Mouse (Mus musculus) liver, embryonic 15.5 days (tissue): ENCODE data around the gene Gm884. TPM values are rescaled to one million over a fixed set of nuclear protein-coding genes. Genes with fewer than 3 reads are reported as not detected.
"Not testable (repeated sequence)": the region's sequence is repeated elsewhere in the genome, so short reads cannot be mapped to it uniquely, and the experiment has no call there.

Source experiments
- ATAC-seq: fragments of 200-750 bp; cut with Nextera tagmentation; 2 replicates; pipeline ENCODE4 v1.8.0; 2017; ENCODE audit warnings: moderate number of reproducible peaks, mild to moderate bottlenecking, moderate library complexity; ENCODE audit not compliant: insufficient read depth
- H3K27ac ChIP-seq: fragments of 300-500 bp; sonication (generic); replicated peaks from 2 replicates; pipeline ENCODE4 v1.5.1; 2015; ENCODE audit warnings: mild to moderate bottlenecking, inconsistent platforms
- H3K27me3 ChIP-seq: fragments of 300-500 bp; sonication (generic); 2 replicates; pipeline ENCODE4 v1.6.1; 2015; ENCODE audit warnings: mild to moderate bottlenecking, inconsistent platforms
- H3K36me3 ChIP-seq: fragments of 300-500 bp; sonication (generic); replicated peaks from 2 replicates; pipeline ENCODE4 v1.6.1; 2015; ENCODE audit warnings: moderate library complexity, mild to moderate bottlenecking, inconsistent platforms
- H3K4me1 ChIP-seq: fragments of 300-500 bp; sonication (generic); replicated peaks from 2 replicates; pipeline ENCODE4 v1.6.1; 2015; ENCODE audit warnings: inconsistent platforms
- H3K4me2 ChIP-seq: fragments of 300-500 bp; sonication (generic); 2 replicates; pipeline ENCODE4 v1.6.1; 2015; ENCODE audit warnings: moderate library complexity, mild to moderate bottlenecking, inconsistent platforms
- H3K4me3 ChIP-seq: fragments of 300-500 bp; sonication (generic); replicated peaks from 2 replicates; pipeline ENCODE4 v1.5.1; 2015; ENCODE audit warnings: mild to moderate bottlenecking, inconsistent platforms
- H3K9ac ChIP-seq: fragments of 300-500 bp; sonication (generic); 2 replicates; pipeline ENCODE4 v1.6.1; 2015; ENCODE audit warnings: moderate library complexity, mild to moderate bottlenecking, inconsistent platforms
- H3K9me3 ChIP-seq: fragments of 300-500 bp; sonication (generic); replicated peaks from 2 replicates; pipeline ENCODE4 v1.6.1; 2016; ENCODE audit warnings: inconsistent platforms
- WGBS: fragments of 180-500 bp; shearing (Covaris S2); methylation state at CpG from one replicate; pipeline ENCODE4 v1.1.7; 2015; ENCODE audit warnings: mixed read lengths; ENCODE audit not compliant: insufficient replicate concordance; 5-methylcytosine and 5-hydroxymethylcytosine counted together
- polyA plus RNA-seq: library from polyadenylated mRNA; unstranded; fragments of >200 nt; fragmentation: Nextera tagmentation; extraction: Ambion mirVana; gene quantifications from 2 replicates; pipeline ENCODE4 v1.2.1, GENCODE M21; 2015

Gene Gm884
- polyA plus RNA-seq, 1 experiment from 2014 or later = not detected

DNA sequence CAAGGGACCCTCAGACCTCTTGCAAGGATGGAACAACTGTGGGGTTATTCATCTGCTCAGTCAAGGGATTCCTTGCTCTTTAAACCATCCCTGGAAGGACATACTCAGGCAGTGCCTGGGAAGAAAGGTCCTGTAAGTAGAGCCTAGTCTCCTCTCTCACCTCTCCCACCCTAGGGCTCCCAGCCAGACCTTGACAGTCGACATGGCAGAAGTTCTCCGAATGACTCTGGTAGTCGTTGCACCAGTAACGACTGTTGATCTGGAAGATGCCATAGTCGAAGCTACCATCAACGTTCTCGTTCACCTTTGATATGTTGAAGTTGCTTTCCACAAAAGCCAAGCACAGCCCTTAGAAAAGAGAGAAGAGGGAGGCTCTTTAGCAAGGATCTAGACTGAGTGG lies 13.9 kb upstream of the Gm884 start:
- H3K27me3 ChIP-seq = peaks cover 16% of the 10 kb centered on the region
- H3K9ac ChIP-seq = no peak overlapping the region
- H3K27ac ChIP-seq = no peak overlapping the region
- WGBS = 67% methylated on average over 7 of the region's 7 CpGs
- no peaks in the 10 kb centered on the region for H3K4me1 ChIP-seq
- no peaks in the 10 kb centered on the region for H3K9me3 ChIP-seq
- no peak overlapping the region for H3K4me3 ChIP-seq
- H3K4me2 ChIP-seq = no peak overlapping the region
- H3K36me3 ChIP-seq = no peaks in the 10 kb centered on the region
- no peak for ATAC-seq

DNA sequence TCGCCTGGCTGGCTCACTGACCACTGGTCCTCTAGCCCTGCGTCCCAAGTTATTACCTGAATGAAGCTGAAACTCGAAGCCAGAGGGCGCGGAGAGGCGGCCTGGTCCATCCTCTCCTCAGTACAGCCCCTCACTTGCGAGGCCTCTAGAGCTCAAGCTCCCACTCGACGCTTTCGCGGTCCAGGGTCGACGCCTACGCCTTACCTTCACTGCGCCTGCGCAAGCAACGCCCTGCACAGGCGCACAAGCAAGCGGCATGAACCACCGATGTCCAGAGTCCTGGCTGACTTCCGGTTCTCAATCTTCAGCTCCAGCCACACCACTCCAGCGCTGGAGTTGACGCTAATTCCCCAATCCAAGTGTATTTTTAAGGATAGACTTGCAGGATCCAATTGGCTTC lies 6.5 kb upstream of the Gm884 start:
- H3K4me2 ChIP-seq = no peak overlapping the region
- H3K36me3 ChIP-seq = no peaks in the 10 kb centered on the region
- 70% methylated on average over 23 of the region's 23 CpGs for WGBS
- no peak overlapping the region for H3K4me3 ChIP-seq
- H3K27ac ChIP-seq = no peak overlapping the region
- H3K27me3 ChIP-seq = no peaks in the 10 kb centered on the region
- H3K9me3 ChIP-seq = no peaks in the 10 kb centered on the region
- ATAC-seq = no peak
- H3K9ac ChIP-seq = no peak overlapping the region
- H3K4me1 ChIP-seq = no peaks in the 10 kb centered on the region

DNA sequence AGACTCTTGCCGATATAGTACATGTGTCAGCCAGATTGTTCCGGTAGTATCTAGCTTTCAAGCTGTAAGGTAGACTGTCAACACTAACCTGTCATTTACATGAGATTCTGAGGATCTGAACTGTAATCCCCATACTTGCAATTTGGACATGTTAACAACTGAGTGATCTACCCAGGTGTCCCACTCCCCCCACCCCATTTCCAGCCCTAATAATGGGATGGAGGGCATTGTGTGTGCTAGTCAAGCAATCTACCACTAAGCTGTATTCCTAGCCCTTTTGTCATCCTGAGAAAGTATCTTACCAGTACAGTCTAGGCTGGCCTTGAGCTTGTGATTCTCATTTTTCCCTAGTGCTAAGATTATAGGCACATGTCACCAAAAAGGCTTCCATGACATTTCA lies 10.2 kb downstream of the Gm884 start:
- no peak overlapping the region for H3K4me2 ChIP-seq
- H3K27ac ChIP-seq = no peak overlapping the region
- 66% methylated on average over 2 of the region's 2 CpGs for WGBS
- no peak overlapping the region for H3K9ac ChIP-seq
- no peaks in the 10 kb centered on the region for H3K36me3 ChIP-seq
- no peak overlapping the region for H3K4me3 ChIP-seq
- no peaks in the 10 kb centered on the region for H3K4me1 ChIP-seq
- no peak for ATAC-seq
- H3K9me3 ChIP-seq = no peaks in the 10 kb centered on the region
- no peaks in the 10 kb centered on the region for H3K27me3 ChIP-seq

DNA sequence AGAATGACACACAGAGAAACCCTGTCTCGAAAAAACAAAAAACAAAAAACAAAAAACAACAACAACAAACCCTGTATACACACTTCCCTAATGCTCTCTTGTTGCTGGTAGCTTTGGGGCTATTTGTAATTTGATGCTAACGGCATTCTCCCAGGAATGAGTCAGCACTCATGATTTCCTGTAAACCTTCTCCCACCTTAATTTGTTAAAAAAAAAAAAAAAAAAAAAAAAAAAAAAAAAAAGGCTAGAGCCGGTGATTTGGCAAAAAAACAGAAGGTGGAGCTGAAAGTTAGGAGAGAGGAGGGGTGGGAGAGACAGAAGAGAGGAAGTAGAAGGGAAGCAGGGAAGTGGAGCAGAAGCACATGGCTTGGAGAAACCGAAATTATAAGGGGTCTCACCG lies 14.3 kb downstream of the Gm884 start:
- H3K4me2 ChIP-seq = no peak overlapping the region
- no peak for ATAC-seq
- H3K9ac ChIP-seq = no peak overlapping the region
- H3K4me3 ChIP-seq = no peak overlapping the region
- no peaks in the 10 kb centered on the region for H3K9me3 ChIP-seq
- H3K27me3 ChIP-seq = no peaks in the 10 kb centered on the region
- no peak overlapping the region for H3K27ac ChIP-seq
- WGBS = 20% methylated on average over 5 of the region's 5 CpGs
- H3K36me3 ChIP-seq = no peaks in the 10 kb centered on the region
- H3K4me1 ChIP-seq = no peaks in the 10 kb centered on the region

DNA sequence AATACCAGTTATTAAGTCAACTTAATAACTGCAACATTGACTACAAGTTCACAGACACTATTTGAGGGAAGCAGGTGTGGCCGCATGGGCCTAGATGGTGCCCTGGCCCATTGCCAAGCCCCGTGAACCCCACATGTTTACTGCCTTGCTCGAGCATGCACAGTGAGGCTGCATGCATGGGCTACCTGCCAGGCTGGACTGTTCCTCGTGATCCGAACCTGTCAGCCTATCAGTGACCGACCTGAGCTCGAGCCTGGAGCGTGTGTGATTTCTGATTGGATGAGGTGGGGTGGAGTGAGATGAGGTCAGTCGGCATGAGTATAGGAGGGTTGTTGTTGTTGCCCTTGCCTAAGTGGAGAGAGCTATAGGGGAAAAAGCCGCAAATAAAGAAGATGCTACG lies 42.6 kb downstream of the Gm884 start:
- no peak for ATAC-seq
- H3K27ac ChIP-seq = no peak overlapping the region
- no peak overlapping the region for H3K4me3 ChIP-seq
- no peak overlapping the region for H3K9ac ChIP-seq
- H3K36me3 ChIP-seq = no peaks in the 10 kb centered on the region
- H3K9me3 ChIP-seq = no peaks in the 10 kb centered on the region
- WGBS = 78% methylated on average over 11 of the region's 11 CpGs
- H3K27me3 ChIP-seq = no peaks in the 10 kb centered on the region
- no peak overlapping the region for H3K4me2 ChIP-seq
- no peaks in the 10 kb centered on the region for H3K4me1 ChIP-seq

DNA sequence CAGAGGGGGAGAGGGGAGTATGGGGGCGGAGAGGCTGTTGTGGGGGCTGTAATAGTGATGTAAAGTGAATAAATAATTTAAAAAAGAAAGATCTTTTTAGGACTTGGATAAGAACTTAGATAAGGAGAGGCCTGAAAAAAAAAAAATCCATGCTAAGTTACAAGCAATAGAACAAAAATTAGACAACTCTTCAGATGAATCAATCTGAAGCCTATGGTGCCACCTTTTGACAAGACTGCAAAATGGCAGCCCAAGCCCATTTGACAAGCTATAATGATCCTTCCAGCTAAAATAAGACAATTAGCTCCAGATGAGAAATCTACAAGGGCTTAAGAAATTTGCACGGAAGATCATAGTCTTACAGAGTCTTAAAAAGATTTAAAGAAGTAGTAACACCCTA lies 64.9 kb downstream of the Gm884 start:
- Histone ChIP-seq H3K4me1 (no peaks in the 10 kb centered on the region), H3K9me3 (no peaks in the 10 kb centered on the region), H3K27ac (no peak overlapping the region), H3K9ac (no peak overlapping the region), H3K4me2 (no peak overlapping the region), H3K36me3 (no peaks in the 10 kb centered on the region), H3K4me3 (no peak overlapping the region), H3K27me3 (no peaks in the 10 kb centered on the region)
- WGBS = 55% methylated on average over 2 of the region's 2 CpGs
- no peak for ATAC-seq

DNA sequence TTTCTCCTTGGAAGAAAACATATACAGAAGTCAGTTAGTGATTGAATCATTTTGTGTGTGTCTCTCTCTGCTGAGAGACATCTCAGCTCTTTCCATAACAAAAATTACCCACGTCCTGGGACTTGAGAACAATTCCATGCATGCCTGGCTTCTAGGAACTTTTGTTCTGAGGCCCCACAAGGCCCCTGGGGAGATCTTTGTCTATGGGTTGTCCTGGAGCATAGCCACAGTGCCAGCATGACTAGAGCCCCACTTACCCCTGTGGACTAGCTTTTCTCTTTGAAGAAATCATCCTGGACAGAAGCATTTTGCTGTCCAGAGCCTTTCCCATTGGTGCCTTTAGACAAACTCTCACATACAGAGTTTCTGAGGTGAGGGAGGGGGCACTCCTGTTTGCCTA lies 86.0 kb downstream of the Gm884 start:
- H3K27me3 ChIP-seq, H3K27ac ChIP-seq, H3K4me1 ChIP-seq, H3K9ac ChIP-seq, H3K9me3 ChIP-seq, H3K36me3 ChIP-seq, H3K4me3 ChIP-seq, H3K4me2 ChIP-seq, ATAC-seq: not testable (repeated sequence)
- 11% methylated on average over 1 of the region's 1 CpGs for WGBS

DNA sequence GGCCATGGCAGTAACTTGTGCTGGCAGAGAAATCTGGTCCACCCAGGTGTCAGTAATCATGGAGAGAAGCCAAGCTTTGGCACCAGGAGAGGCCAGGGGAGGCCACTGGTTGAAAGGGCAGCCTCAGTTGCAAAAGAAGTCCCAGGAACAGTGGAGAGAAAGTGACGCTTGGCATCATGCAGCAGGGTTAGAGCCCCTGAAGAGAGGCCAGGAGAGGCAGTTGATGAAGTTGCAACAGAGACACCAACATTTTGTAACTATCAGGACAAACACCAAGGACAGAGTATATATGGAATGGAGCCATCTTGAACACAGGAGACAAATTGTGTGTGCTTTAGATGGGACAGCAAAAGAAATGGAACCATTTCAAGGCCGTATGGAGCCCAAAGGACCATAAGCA lies 108.8 kb downstream of the Gm884 start:
- no peak overlapping the region for H3K27ac ChIP-seq
- H3K4me1 ChIP-seq = no peaks in the 10 kb centered on the region
- 58% methylated on average over 2 of the region's 2 CpGs for whole genome bisulfite sequencing
- H3K36me3 ChIP-seq = no peaks in the 10 kb centered on the region
- no peak overlapping the region for H3K4me3 ChIP-seq
- no peaks in the 10 kb centered on the region for H3K27me3 ChIP-seq
- H3K9me3 ChIP-seq = no peaks in the 10 kb centered on the region
- no peak for ATAC-seq
- H3K4me2 ChIP-seq = no peak overlapping the region
- no peak overlapping the region for H3K9ac ChIP-seq

DNA sequence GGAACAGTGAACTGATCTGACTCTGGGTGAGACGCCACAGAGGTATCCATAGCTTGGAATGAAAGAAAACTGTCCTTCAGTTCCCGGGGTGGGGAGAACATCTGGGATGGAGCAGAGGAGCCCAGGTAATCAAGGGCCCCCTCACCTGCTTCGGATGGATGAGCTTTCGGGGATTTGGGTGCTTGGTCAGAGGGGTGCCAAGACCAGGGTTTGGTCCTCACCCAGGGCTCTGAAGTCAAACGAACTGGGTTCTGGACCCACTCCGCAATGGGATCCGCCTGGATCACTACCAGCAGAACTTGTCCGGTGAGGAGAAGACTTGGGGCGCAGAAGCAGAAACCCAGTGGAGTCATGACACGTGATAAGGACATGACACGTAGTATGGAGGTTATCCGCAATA lies 116.4 kb downstream of the Gm884 start, which contains the start of gene Lrrc37a:
Gene Lrrc37a, minus strand, starts transcription at position 101 of the 400 bp plus-strand sequence.
- WGBS = 74% methylated on average over 12 of the region's 12 CpGs
- no peaks in the 10 kb centered on the region for H3K4me1 ChIP-seq
- no peak within 1 kb of the TSS for H3K4me2 ChIP-seq
- no peak for ATAC-seq
- H3K36me3 ChIP-seq = no peaks in the 10 kb centered on the region
- H3K9me3 ChIP-seq = no peaks in the 10 kb centered on the region
- H3K4me3 ChIP-seq = no peak within 1 kb of the TSS
- no peaks in the 10 kb centered on the region for H3K27me3 ChIP-seq
- H3K27ac ChIP-seq = no peak within 1 kb of the TSS
- no peak within 1 kb of the TSS for H3K9ac ChIP-seq

Other genes starting within 250 kb of the Gm884 start
- 3.4 and 4.4 TPM in 2 replicates for gene Plekhm1, start 208.5 kb downstream of the Gm884 start, polyA plus RNA-seq
- not detected in 2 replicates for gene Lrrc37a, start 116.5 kb downstream of the Gm884 start, polyA plus RNA-seq
- gene Lyzl6, start 17.8 kb upstream of the Gm884 start, polyA plus RNA-seq = not detected in 2 replicates
- gene Rprml, start 28.4 kb upstream of the Gm884 start, polyA plus RNA-seq = not detected in 2 replicates
- gene Gosr2, start 76.8 kb upstream of the Gm884 start, polyA plus RNA-seq = 37.2 and 38.6 TPM in 2 replicates
- 0.05 and 0.06 TPM in 2 replicates for gene Wnt9b, start 128.7 kb upstream of the Gm884 start, polyA plus RNA-seq
- gene Wnt3, start 153.0 kb upstream of the Gm884 start, polyA plus RNA-seq = not detected in 2 replicates